Mouse (Mus musculus) myocyte (in vitro differentiated cells): ENCODE results near the gene Crispld2. TPM values are rescaled to one million over a fixed set of nuclear protein-coding genes. Genes with fewer than 3 reads are reported as not detected.

ENCODE experiments used
- H3K27me3 ChIP-seq: one replicate; pipeline ENCODE4 v1.6.1; 2011; ENCODE audit not compliant: control insufficient read depth, insufficient read depth, insufficient read length
- H3K36me3 ChIP-seq: one replicate; pipeline ENCODE4 v1.6.1; 2011; ENCODE audit not compliant: control insufficient read depth, insufficient read depth
- H3K4me2 ChIP-seq: one replicate; pipeline ENCODE4 v1.6.1; 2011; ENCODE audit warnings: low read depth, control low read depth
- H3K4me3 ChIP-seq: one replicate; pipeline ENCODE4 v1.5.1; 2011; ENCODE audit warnings: mild to moderate bottlenecking, control low read depth, moderate library complexity
- H3K79me2 ChIP-seq: one replicate; pipeline ENCODE4 v1.6.1; 2011; ENCODE audit not compliant: control insufficient read depth, insufficient read depth
- H3ac ChIP-seq: one replicate; pipeline ENCODE4 v1.6.1; 2011; ENCODE audit not compliant: control insufficient read depth, insufficient read length
- CEBPB ChIP-seq: IDR thresholded peaks from 2 replicates; pipeline ENCODE4 v1.6.1; 2011; ENCODE audit warnings: mild to moderate bottlenecking, moderate library complexity; ENCODE audit not compliant: poor library complexity, insufficient read depth, severe bottlenecking
- E2F4 ChIP-seq: IDR thresholded peaks from one replicate; pipeline ENCODE4 v1.6.1; 2011; ENCODE audit warnings: mild to moderate bottlenecking, control low read depth, moderate library complexity; ENCODE audit not compliant: insufficient read depth
- MAX ChIP-seq: IDR thresholded peaks from one replicate; pipeline ENCODE4 v1.6.1; 2011; ENCODE audit warnings: low read depth, mild to moderate bottlenecking, control low read depth
- MYOD1 ChIP-seq, 3 experiments: IDR thresholded peaks; one replicate each; pipeline ENCODE4 v1.6.1; 2011; ENCODE audit warnings: control low read depth in 2 of 3, low read depth in 2 of 3, mild to moderate bottlenecking in 2 of 3, moderate library complexity in 1 of 3; ENCODE audit not compliant: insufficient read length in 2 of 3, control insufficient read depth in 1 of 3
- MYOG ChIP-seq, 3 experiments: IDR thresholded peaks; one replicate each; pipeline ENCODE4 v1.6.1; 2011; ENCODE audit warnings: control low read depth in 2 of 3, low read depth in 2 of 3, mild to moderate bottlenecking in 2 of 3; ENCODE audit not compliant: insufficient read length in 2 of 3, control insufficient read depth in 1 of 3, insufficient read depth in 1 of 3
- POLR2A ChIP-seq: IDR thresholded peaks from one replicate; pipeline ENCODE4 v1.6.1; 2011; ENCODE audit warnings: low read depth, mild to moderate bottlenecking, control low read depth, moderate library complexity; ENCODE audit not compliant: insufficient read length
- POLR2AphosphoS2 ChIP-seq: IDR thresholded peaks from one replicate; pipeline ENCODE4 v1.6.1; 2011; ENCODE audit warnings: low read depth, control low read depth; ENCODE audit not compliant: insufficient read length
- REST ChIP-seq: IDR thresholded peaks from one replicate; pipeline ENCODE4 v1.6.1; 2011; ENCODE audit warnings: mild to moderate bottlenecking, control low read depth, moderate library complexity; ENCODE audit not compliant: insufficient read depth, insufficient read length
- SRF ChIP-seq: IDR thresholded peaks from one replicate; pipeline ENCODE4 v1.6.1; 2011; ENCODE audit warnings: low read depth; ENCODE audit not compliant: control insufficient read depth, insufficient read length
- TCF12 ChIP-seq: IDR thresholded peaks from one replicate; pipeline ENCODE4 v1.6.1; 2011; ENCODE audit warnings: mild to moderate bottlenecking, control low read depth; ENCODE audit not compliant: poor library complexity, insufficient read depth, severe bottlenecking
- TCF3 ChIP-seq: IDR thresholded peaks from one replicate; pipeline ENCODE4 v1.6.1; 2011; ENCODE audit warnings: low read depth, control low read depth; ENCODE audit not compliant: insufficient read length
- USF1 ChIP-seq: IDR thresholded peaks from one replicate; pipeline ENCODE4 v1.6.1; 2011; ENCODE audit warnings: low read depth, mild to moderate bottlenecking, control low read depth, moderate library complexity
- polyA plus RNA-seq: library from polyadenylated mRNA; unstranded; fragments of >200 nt; fragmentation: generic; extraction: Trizol; gene quantifications from one replicate; pipeline ENCODE4 v1.2.1, GENCODE M21; 2012; ENCODE audit warnings: missing spikeins

Crispld2 gene
- polyA plus RNA-seq, 1 experiment, result 0.07 TPM

DNA sequence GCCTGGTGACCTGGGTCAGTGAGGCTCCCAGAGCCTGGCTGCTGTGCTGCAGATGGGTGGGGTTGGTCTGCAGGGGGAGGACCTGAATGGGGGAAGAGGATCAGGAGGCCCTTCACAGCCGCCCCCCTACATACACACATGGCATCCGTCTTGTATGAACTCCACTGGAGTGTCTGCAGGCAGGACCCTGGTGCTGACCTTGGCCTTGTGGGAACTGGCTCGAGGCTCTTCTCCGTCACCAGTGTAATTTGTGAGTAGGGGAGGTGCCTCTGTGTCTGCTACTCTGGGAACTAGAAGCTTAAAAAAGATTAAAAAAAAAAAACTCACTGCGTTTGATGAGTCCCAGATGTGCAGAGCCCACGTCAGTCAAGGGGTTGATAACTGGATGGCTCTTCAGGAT, 2.3 kb downstream of the Crispld2 start:
- Histone ChIP-seq H3K4me3 (no peak overlapping the region), H3K4me2 (no peak overlapping the region)
- TF ChIP-seq E2F4, result no peak
- TF ChIP-seq POLR2A, result no peak
- no peak for TF ChIP-seq MAX
- no peak for TF ChIP-seq SRF
- TF ChIP-seq CEBPB, result no peak
- no peak for TF ChIP-seq MYOD1 (IDR thresholded peaks at IDR 0.05; ENCODE audit: control insufficient read depth in 1 of 3, insufficient read length in 2 of 3, low read depth in 2 of 3)
- no peak for TF ChIP-seq REST
- TF ChIP-seq POLR2AphosphoS2, result no peak
- no peak for TF ChIP-seq TCF12
- TF ChIP-seq USF1, result no peak

DNA sequence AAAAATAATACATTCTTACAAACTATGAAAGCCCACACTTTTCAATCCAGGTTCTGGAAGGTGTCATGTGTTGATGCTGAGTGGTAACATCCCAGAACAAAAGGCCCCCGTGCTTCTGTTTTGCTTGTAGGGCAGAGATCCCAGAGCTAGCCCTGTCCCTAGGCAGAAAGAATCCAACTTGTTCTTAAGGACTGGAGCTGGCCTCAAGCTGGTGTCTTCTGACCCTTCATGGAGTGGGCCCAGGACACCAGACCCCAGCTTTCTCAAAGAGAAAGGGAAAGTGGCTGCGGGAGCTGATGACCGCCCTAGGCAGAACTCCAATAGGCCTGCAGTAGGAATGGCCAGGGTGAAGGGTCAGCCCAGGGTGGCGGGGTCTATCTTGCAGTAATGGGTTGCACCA, 5.0 kb downstream of the Crispld2 start:
- H3K4me3 ChIP-seq, result no peak overlapping the region
- peaks cover 22% of the 10 kb centered on the region for H3K27me3 ChIP-seq
- H3ac ChIP-seq, result no peak overlapping the region
- H3K36me3 ChIP-seq, result no peaks in the 10 kb centered on the region
- H3K4me2 ChIP-seq, result no peak overlapping the region
- TF ChIP-seq USF1, result no peak
- no peak for TF ChIP-seq SRF
- TF ChIP-seq MYOG (IDR thresholded peaks at IDR 0.05; ENCODE audit: control insufficient read depth in 1 of 3, insufficient read depth in 1 of 3, insufficient read length in 2 of 3, low read depth in 2 of 3), result no peak
- TF ChIP-seq TCF3, result no peak
- no peak for TF ChIP-seq MAX
- no peak for TF ChIP-seq POLR2A
- no peak for TF ChIP-seq MYOD1 (IDR thresholded peaks at IDR 0.05; ENCODE audit: control insufficient read depth in 1 of 3, insufficient read length in 2 of 3, low read depth in 2 of 3)
- no peak for TF ChIP-seq TCF12
- TF ChIP-seq REST, result no peak
- TF ChIP-seq CEBPB, result no peak
- no peak for TF ChIP-seq POLR2AphosphoS2
- TF ChIP-seq E2F4, result no peak
- no peaks in the 10 kb centered on the region for H3K79me2 ChIP-seq

More for the DNA sequence above, 2.3 kb downstream of the Crispld2 start:
- H3ac ChIP-seq, result no peak overlapping the region
- H3K79me2 ChIP-seq, result no peaks in the 10 kb centered on the region
- H3K36me3 ChIP-seq, result no peaks in the 10 kb centered on the region
- peaks cover 32% of the 10 kb centered on the region for H3K27me3 ChIP-seq

- Histone ChIP-seq H3ac (no peak overlapping the region), H3K4me3 (no peak overlapping the region), H3K79me2 (no peaks in the 10 kb centered on the region), H3K36me3 (no peaks in the 10 kb centered on the region), H3K27me3 (no peaks in the 10 kb centered on the region), H3K4me2 (no peak overlapping the region)
- TF ChIP-seq E2F4 (no peak), CEBPB (no peak), USF1 (no peak), SRF (no peak), MYOG (IDR thresholded peaks at IDR 0.05; ENCODE audit: control insufficient read depth in 1 of 3, insufficient read depth in 1 of 3, insufficient read length in 2 of 3, low read depth in 2 of 3) (no peak), REST (no peak), POLR2A (no peak), TCF3 (no peak), POLR2AphosphoS2 (no peak), TCF12 (no peak), MAX (no peak)
Measured at GRCm38 (mm10) chr8:120000461-120000860, 8.2 kb downstream of the Crispld2 start.

GRCm38 (mm10) chr8:120001712-120002111, 9.5 kb downstream of the Crispld2 start:
- no peaks in the 10 kb centered on the region for H3K27me3 ChIP-seq
- no peaks in the 10 kb centered on the region for H3K36me3 ChIP-seq
- H3K4me3 ChIP-seq, result no peak overlapping the region
- H3ac ChIP-seq, result no peak overlapping the region
- no peak for TF ChIP-seq TCF3
- TF ChIP-seq E2F4, result no peak
- TF ChIP-seq POLR2AphosphoS2, result no peak
- no peak overlapping the region for H3K4me2 ChIP-seq
- H3K79me2 ChIP-seq, result no peaks in the 10 kb centered on the region

GRCm38 (mm10) chr8:120002348-120002747, 10.1 kb downstream of the Crispld2 start:
- no peak overlapping the region for H3K4me2 ChIP-seq
- H3ac ChIP-seq, result no peak overlapping the region
- H3K27me3 ChIP-seq, result no peaks in the 10 kb centered on the region
- H3K4me3 ChIP-seq, result no peak overlapping the region
- H3K79me2 ChIP-seq, result no peaks in the 10 kb centered on the region
- TF ChIP-seq TCF3 (no peak), REST (no peak), POLR2A (no peak), POLR2AphosphoS2 (no peak), MYOG (IDR thresholded peaks at IDR 0.05; ENCODE audit: control insufficient read depth in 1 of 3, insufficient read depth in 1 of 3, insufficient read length in 2 of 3, low read depth in 2 of 3) (no peak), TCF12 (no peak), MAX (no peak), CEBPB (no peak), MYOD1 (IDR thresholded peaks at IDR 0.05; ENCODE audit: control insufficient read depth in 1 of 3, insufficient read length in 2 of 3, low read depth in 2 of 3) (no peak), SRF (no peak)
- H3K36me3 ChIP-seq, result no peaks in the 10 kb centered on the region
